In genomic region chr16:46735140-46735539, GRCm38 (mm10) we compare ENCODE assay signal across 22 mouse cellular contexts.
"Had no signal": no experiment of that assay in that cellular context is flagged by ENCODE, and none has a peak within 500 bp of the region (broad histone marks: within the 10 kb centered on the region; RNA-seq: fewer than 3 reads in every experiment).

No protein-coding gene starts in this region.

- H3K27me3 ChIP-seq: liver, embryonic 13.5 days; liver, embryonic 15.5 days; lung, embryonic 15.5 days; megakaryocyte, embryonic 14.5 days; midbrain, embryonic 13.5 days; midbrain, embryonic 15.5 days; neural tube, embryonic 13.5 days; neural tube, embryonic 15.5 days had no signal

- DNase-seq: liver, embryonic 13.5 days; liver, postnatal 0 days; lung, adult 2 months; lung, postnatal 14 days; lung, postnatal 36 days; right cerebral cortex, adult 18-20 months; right cerebral cortex, postnatal 25 days; right cerebral cortex, postnatal 4 days; spleen, adult 18-20 months; thymus, adult 18-20 months; thymus, postnatal 14 days; thymus, postnatal 36 days had no signal

- H3K9ac ChIP-seq: liver, embryonic 13.5 days; liver, embryonic 15.5 days; liver, postnatal 0 days; lung, embryonic 15.5 days; midbrain, embryonic 13.5 days; midbrain, embryonic 15.5 days; neural tube, embryonic 13.5 days; neural tube, embryonic 15.5 days had no signal

- H3K27ac ChIP-seq: liver, embryonic 13.5 days; liver, embryonic 15.5 days; lung, embryonic 15.5 days; macrophage; midbrain, embryonic 13.5 days; midbrain, embryonic 15.5 days; neural tube, embryonic 13.5 days; neural tube, embryonic 15.5 days had no signal

- H3K4me1 ChIP-seq: liver, embryonic 13.5 days; liver, embryonic 15.5 days; lung, embryonic 15.5 days; megakaryocyte, embryonic 14.5 days; midbrain, embryonic 13.5 days; midbrain, embryonic 15.5 days; neural tube, embryonic 13.5 days; neural tube, embryonic 15.5 days had no signal

- H3K4me3 ChIP-seq: liver, embryonic 13.5 days; liver, embryonic 15.5 days; lung, embryonic 15.5 days; megakaryocyte, embryonic 14.5 days; midbrain, embryonic 13.5 days; midbrain, embryonic 15.5 days; neural tube, embryonic 13.5 days; neural tube, embryonic 15.5 days had no signal

- H3K36me3 ChIP-seq: liver, embryonic 13.5 days; liver, embryonic 15.5 days; lung, embryonic 15.5 days; midbrain, embryonic 13.5 days; midbrain, embryonic 15.5 days; neural tube, embryonic 13.5 days; neural tube, embryonic 15.5 days had no signal

- H3K4me2 ChIP-seq: liver, embryonic 13.5 days; liver, embryonic 15.5 days; lung, embryonic 15.5 days; midbrain, embryonic 11.5 days; midbrain, embryonic 13.5 days; midbrain, embryonic 15.5 days; neural tube, embryonic 13.5 days; neural tube, embryonic 15.5 days had no signal

- H3K9me3 ChIP-seq: liver, embryonic 13.5 days; liver, embryonic 15.5 days; lung, embryonic 15.5 days; midbrain, embryonic 13.5 days; midbrain, embryonic 15.5 days; neural tube, embryonic 13.5 days; neural tube, embryonic 15.5 days had no signal

- ATAC-seq: liver, postnatal 0 days; lung, postnatal 0 days; midbrain, embryonic 13.5 days; midbrain, embryonic 15.5 days had no signal
